Mouse (Mus musculus) T-helper 17 cell (primary cell): ENCODE data around the gene Gm11214.

ENCODE experiments used
- in situ Hi-C, 2 experiments: fragments of 300-600 bp; cut with MboI, MseI; formaldehyde crosslinking; loops; 1 replicate in 1 of 2; 2 replicates in 1 of 2; pipeline ENCODE4 v1.15.1; 2025; ENCODE audit warnings: high pct_unique_total_duplicates in 2 of 2

Gm11214 gene

GRCm38 (mm10) chr4:63661857-63662256 lies 1.3 kb downstream of the Gm11214 start:
- in situ Hi-C loops, result loop anchor here in 1 of 2 experiments (25.0 kb wide), 1 partner anchor 1925 kb away; no protein-coding TSS in a partner anchor

- in situ Hi-C loops, result loop anchor here in 1 of 2 experiments (25.0 kb wide), 1 partner anchor 1926 kb away; no protein-coding TSS in a partner anchor
Measured at GRCm38 (mm10) chr4:63661426-63661825, 1.8 kb downstream of the Gm11214 start.

GRCm38 (mm10) chr4:63659775-63660174 lies 3.4 kb downstream of the Gm11214 start:
- in situ Hi-C loops, result loop anchor here in 1 of 2 experiments (25.0 kb wide), 1 partner anchor 1928 kb away; no protein-coding TSS in a partner anchor

DNA sequence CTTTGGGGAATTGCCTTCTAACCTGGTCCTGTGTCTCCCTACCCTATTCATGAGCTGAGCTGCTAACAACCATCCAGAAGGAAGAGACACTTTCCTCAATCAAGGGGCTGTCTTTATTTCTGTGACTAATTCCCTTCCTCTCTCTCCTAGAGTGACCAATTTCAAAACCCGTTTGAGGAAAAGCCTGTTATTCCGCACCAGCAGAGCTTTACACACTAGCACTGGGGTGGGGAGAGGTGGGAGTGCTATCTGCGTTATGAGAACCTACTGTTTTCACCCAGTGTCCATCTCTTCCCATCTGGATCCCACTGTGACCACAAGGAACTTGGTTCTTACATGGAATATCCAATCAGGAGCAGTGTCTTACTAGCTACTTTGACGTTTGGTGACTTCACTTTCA lies 4.1 kb downstream of the Gm11214 start:
- in situ Hi-C loops, result loop anchor here in 1 of 2 experiments (25.0 kb wide), 1 partner anchor 1928 kb away; no protein-coding TSS in a partner anchor

DNA sequence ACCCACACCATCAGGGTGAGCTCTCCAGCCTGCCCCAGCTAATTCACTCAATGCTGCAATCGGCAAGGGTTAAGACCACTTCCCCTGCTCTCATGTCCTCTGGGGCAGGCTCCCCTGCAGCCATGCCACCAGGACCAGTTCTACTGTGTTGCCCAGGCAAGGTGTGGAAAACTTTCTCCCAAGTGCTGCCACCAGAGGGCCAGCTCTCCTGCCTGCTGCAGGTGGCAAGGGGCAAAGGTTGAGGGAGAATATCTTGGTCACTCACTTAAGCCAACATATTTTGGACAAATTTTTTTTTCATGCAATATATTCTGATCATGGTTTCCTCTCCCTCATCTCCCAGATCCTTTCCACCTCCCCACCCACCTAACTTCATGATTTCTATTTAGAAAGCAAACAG lies 8.8 kb downstream of the Gm11214 start:
- in situ Hi-C loops, result loop anchor here in 1 of 2 experiments (25.0 kb wide), 1 partner anchor 1933 kb away; no protein-coding TSS in a partner anchor

- in situ Hi-C loops, result no loop called here
Measured at GRCm38 (mm10) chr4:63643956-63644726, 19.0 kb downstream of the Gm11214 start.

DNA sequence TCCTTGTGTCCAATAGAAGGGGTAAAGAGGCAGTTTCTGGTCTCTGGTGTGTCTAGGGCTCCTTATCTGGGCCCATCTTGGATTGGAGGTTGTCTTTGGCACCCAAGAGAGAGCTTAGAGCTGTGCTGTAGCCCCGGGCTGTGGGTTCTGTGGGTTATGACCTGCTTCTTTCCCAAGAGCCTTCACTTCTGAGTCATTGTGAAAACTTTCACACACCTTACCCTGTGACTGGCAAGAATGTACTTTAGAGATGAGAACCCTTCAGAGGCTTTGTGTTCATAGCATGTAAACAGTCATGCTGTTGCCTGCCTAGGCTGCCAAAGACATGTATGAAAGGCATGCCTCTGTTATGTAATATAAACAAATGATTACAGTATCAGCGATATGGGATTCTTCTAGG lies 23.3 kb downstream of the Gm11214 start:
- in situ Hi-C loops, result no loop called here

DNA sequence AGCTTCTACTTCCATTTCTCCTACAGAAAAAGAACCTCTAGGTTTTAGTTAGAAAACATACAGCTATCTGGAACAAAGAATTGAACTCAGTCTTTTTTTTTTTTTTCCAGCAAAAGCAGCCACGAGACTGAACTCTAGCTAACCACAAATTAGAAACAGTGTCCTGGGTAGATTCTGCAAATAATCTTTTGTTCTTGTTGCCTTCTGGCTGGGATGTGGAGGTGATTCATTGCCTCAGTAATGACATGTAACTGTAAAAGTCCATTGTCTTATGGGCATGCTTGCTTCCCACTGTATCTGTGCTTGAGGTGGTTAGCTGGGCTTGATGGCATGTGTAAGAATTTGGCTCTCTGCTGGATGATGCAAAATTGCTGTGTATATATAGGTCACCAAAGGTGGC lies 24.6 kb downstream of the Gm11214 start:
- in situ Hi-C loops, result no loop called here

- in situ Hi-C loops, result no loop called here
Measured at GRCm38 (mm10) chr4:63633181-63633580, 30.0 kb downstream of the Gm11214 start.

DNA sequence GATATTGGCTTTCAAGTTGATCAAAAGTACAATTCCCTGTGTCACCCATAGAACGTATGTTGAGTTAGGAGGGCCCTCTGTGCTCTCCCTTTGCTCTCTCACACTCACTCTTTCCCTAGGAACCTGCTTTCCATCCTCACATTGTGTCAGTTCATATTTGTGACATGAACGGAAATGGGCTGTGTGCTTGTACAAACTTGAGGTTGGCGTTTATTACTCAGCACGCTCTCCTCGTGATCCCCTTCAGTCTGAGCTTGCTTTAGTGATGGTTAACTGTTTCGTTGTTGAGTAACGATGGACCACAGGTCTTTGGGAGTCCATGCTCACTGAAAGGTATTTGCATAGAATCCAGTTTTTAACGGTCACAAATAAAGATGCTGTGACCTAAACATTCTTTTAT lies 36.1 kb downstream of the Gm11214 start:
- in situ Hi-C loops, result loop anchor here (5.0 kb wide), 3 partner anchors 40 to 315 kb away; no protein-coding TSS in a partner anchor

- in situ Hi-C loops, result loop anchor here (5.0 kb wide), 3 partner anchors 42 to 317 kb away; no protein-coding TSS in a partner anchor
Measured at GRCm38 (mm10) chr4:63625563-63626080, 37.6 kb downstream of the Gm11214 start.

DNA sequence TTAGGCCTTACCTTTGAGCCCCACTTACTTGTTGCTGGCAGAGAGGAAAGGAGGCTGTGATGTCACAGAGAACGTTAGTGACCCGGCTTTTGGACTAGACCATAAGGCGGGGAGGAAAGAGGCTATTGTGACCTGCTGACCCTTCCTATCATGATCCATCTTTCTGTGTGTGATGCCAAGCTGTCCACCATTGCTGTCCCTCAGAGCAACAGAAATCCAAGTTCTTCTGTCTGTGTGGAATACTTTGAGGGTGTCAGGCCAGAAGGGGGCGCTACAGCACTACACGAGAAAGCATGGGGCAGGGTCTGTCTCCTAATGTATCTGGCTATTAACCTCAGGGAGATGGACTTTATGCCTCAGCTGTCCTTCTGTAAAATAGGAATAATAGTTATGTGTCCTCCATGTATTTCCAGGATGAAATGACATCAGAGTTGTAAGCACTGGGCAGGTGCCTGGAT lies 40.8 kb downstream of the Gm11214 start, which contains the start of gene Tex48:
Gene Tex48, minus strand, starts transcription at position 51 of the 458 bp plus-strand sequence.
- in situ Hi-C loops, result no loop called here

- in situ Hi-C loops, result no loop called here
Measured at GRCm38 (mm10) chr4:63621861-63622260, 41.3 kb downstream of the Gm11214 start.
